Mouse (Mus musculus) CH12.LX (cell line): ENCODE data around the gene Bnipl.

Experiments used
- CTCF ChIP-seq, 2 experiments: IDR thresholded peaks in 1 of 2; conservative IDR thresholded peaks in 1 of 2; 2 replicates each; pipeline ENCODE4 v1.5.1; 2011 to 2012; ENCODE audit warnings: low read depth in 2 of 2, low read length in 2 of 2, improper control_type of control experiment in 1 of 2, inconsistent platforms in 1 of 2, mild to moderate bottlenecking in 1 of 2, moderate library complexity in 1 of 2
- EP300 ChIP-seq: IDR thresholded peaks from 2 replicates; pipeline ENCODE4 v1.6.1; 2011; ENCODE audit warnings: low read length, improper control_type of control experiment
- ETS1 ChIP-seq: conservative IDR thresholded peaks from 2 replicates; pipeline ENCODE4 v1.6.1; 2012; ENCODE audit warnings: low read depth, mild to moderate bottlenecking, inconsistent platforms, low read length, improper control_type of control experiment, moderate library complexity
- HCFC1 ChIP-seq: IDR thresholded peaks from 2 replicates; pipeline ENCODE4 v1.6.1; 2012; ENCODE audit warnings: low read depth, mild to moderate bottlenecking, inconsistent platforms, low read length, improper control_type of control experiment
- KAT2A ChIP-seq: IDR thresholded peaks from 2 replicates; pipeline ENCODE4 v1.6.1; 2012; ENCODE audit warnings: low read length, improper control_type of control experiment, inconsistent platforms; ENCODE audit not compliant: insufficient replicate concordance
- MEF2A ChIP-seq: IDR thresholded peaks from 2 replicates; pipeline ENCODE4 v1.6.1; 2014; ENCODE audit warnings: low read depth, mild to moderate bottlenecking, inconsistent platforms, low read length, improper control_type of control experiment, borderline replicate concordance
- MYC ChIP-seq: IDR thresholded peaks from 2 replicates; pipeline ENCODE4 v1.6.1; 2011; ENCODE audit warnings: low read depth, mild to moderate bottlenecking, improper control_type of control experiment, low read length
- NELFE ChIP-seq: IDR thresholded peaks from 2 replicates; pipeline ENCODE4 v1.6.1; 2011; ENCODE audit warnings: low read depth, low read length, improper control_type of control experiment
- POLR2A ChIP-seq: IDR thresholded peaks from 2 replicates; pipeline ENCODE4 v1.6.1; 2011; ENCODE audit warnings: low read depth, mild to moderate bottlenecking, improper control_type of control experiment, low read length
- RAD21 ChIP-seq: IDR thresholded peaks from 2 replicates; pipeline ENCODE4 v1.6.1; 2011; ENCODE audit warnings: low read depth, mild to moderate bottlenecking, low read length, improper control_type of control experiment, moderate library complexity
- TBP ChIP-seq: conservative IDR thresholded peaks from 2 replicates; pipeline ENCODE4 v1.6.1; 2011; ENCODE audit warnings: low read depth, low read length, improper control_type of control experiment
- TCF12 ChIP-seq: IDR thresholded peaks from 2 replicates; pipeline ENCODE4 v1.6.1; 2014; ENCODE audit warnings: low read depth, mild to moderate bottlenecking, inconsistent platforms, low read length, improper control_type of control experiment

DNA sequence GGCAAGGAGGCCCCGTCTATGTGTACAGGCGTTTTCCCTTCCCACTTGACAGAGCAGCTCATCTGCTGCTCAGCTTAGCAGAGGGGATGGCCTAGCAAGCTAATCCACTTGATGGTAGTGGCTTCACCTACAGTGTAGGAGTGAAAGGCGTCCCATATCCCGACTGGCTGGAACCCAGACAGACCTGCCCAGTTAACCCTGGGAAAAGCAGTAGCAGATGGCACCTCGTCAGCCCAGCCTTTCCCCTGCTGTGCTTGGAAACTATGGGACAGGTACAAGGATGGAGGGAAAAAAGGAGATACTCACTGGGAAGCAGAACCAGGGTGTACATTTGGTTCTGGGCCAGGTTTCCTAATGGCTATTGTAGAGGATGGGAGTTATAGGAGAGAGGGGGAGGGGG is 632 bp downstream of the Bnipl start:
- TF ChIP-seq KAT2A = no peak
- no peak for TF ChIP-seq RAD21
- TF ChIP-seq POLR2A = no peak
- TF ChIP-seq CTCF (conservative IDR thresholded peaks at IDR 0.05 in 1 of 2, IDR thresholded peaks at IDR 0.05 in 1 of 2; ENCODE audit: low read depth in 2 of 2, low read length in 2 of 2) = no peak
- no peak for TF ChIP-seq EP300
- no peak for TF ChIP-seq MYC
- TF ChIP-seq TCF12 = no peak
- TF ChIP-seq MEF2A = no peak
- no peak for TF ChIP-seq ETS1
- no peak for TF ChIP-seq NELFE
- no peak for TF ChIP-seq HCFC1
- TF ChIP-seq TBP = no peak
